Mouse (Mus musculus) heart, postnatal 0 days (tissue): ENCODE measurements around the gene Cers6.

Source experiments
- CTCF ChIP-seq: IDR thresholded peaks from 2 replicates; pipeline ENCODE4 v1.5.1; 2016; ENCODE audit warnings: antibody characterized with exemption, control low read depth, low read depth
- EP300 ChIP-seq: IDR thresholded peaks from 2 replicates; pipeline ENCODE4 v1.6.1; 2016; ENCODE audit warnings: antibody characterized with exemption, low read depth

GRCm38 (mm10) chr2:68888094-68888705 is 27.0 kb downstream of the Cers6 start:
- TF ChIP-seq CTCF (no peak), EP300 (no peak)
